Mouse (Mus musculus): Measurements from ENCODE around the gene Izumo4. TPM values are rescaled to one million over a fixed set of nuclear protein-coding genes. Genes with fewer than 3 reads are reported as not detected.

The Izumo4 gene
- total RNA-seq, 2 experiments from 2014 or later, result 2.4 to 3.8 TPM

- peak; percentile 68 for DNase-seq
These were observed 32.1 kb upstream of the Izumo4 start for GRCm38 (mm10) chr10:80669737-80670485.

- DNase-seq, result no peak
These were observed 31.5 kb upstream of the Izumo4 start for GRCm38 (mm10) chr10:80670531-80670930.

GRCm38 (mm10) chr10:80671251-80671650, 30.7 kb upstream of the Izumo4 start:
- DNase-seq, result peak; percentile 59

- DNase-seq, result peak; percentile 66
These were observed 29.9 kb upstream of the Izumo4 start for GRCm38 (mm10) chr10:80671936-80672690.

GRCm38 (mm10) chr10:80673690-80674089, 28.3 kb upstream of the Izumo4 start:
- DNase-seq, result no peak

GRCm38 (mm10) chr10:80674161-80674711, 27.7 kb upstream of the Izumo4 start:
- peak; percentile 75 for DNase-seq

GRCm38 (mm10) chr10:80674851-80675404, 27.1 kb upstream of the Izumo4 start:
- DNase-seq, result no peak

GRCm38 (mm10) chr10:80675405-80676197, 26.4 kb upstream of the Izumo4 start:
- DNase-seq, result peak; percentile 59

GRCm38 (mm10) chr10:80676198-80676928, 25.6 kb upstream of the Izumo4 start:
- peak; percentile 100 for DNase-seq

GRCm38 (mm10) chr10:80677128-80677875, 24.7 kb upstream of the Izumo4 start:
- no peak for DNase-seq

- peak; percentile 93 for DNase-seq
These were observed 24.0 kb upstream of the Izumo4 start, which contains the start of gene Mknk2 for GRCm38 (mm10) chr10:80677942-80678436. Mknk2 (minus strand) TSS chr10:80678112.

GRCm38 (mm10) chr10:80678601-80679377, 23.2 kb upstream of the Izumo4 start:
- no peak for DNase-seq

- peak; percentile 62 for DNase-seq
These were observed 22.3 kb upstream of the Izumo4 start for GRCm38 (mm10) chr10:80679556-80680259.

- DNase-seq, result no peak
These were observed 21.7 kb upstream of the Izumo4 start for GRCm38 (mm10) chr10:80680260-80680696.

GRCm38 (mm10) chr10:80682003-80682402, 20.0 kb upstream of the Izumo4 start:
- no peak for DNase-seq

GRCm38 (mm10) chr10:80683647-80684046, 18.3 kb upstream of the Izumo4 start:
- DNase-seq, result no peak

GRCm38 (mm10) chr10:80684214-80684613, 17.8 kb upstream of the Izumo4 start:
- peak; percentile 59 for DNase-seq

- DNase-seq, result no peak
These were observed 17.0 kb upstream of the Izumo4 start for GRCm38 (mm10) chr10:80684984-80685383.

GRCm38 (mm10) chr10:80686617-80687016, 15.4 kb upstream of the Izumo4 start:
- no peak for DNase-seq
